Mouse (Mus musculus) heart, embryonic 13.5 days (tissue): ENCODE results near the gene Cox4i2. TPM values are rescaled to one million over a fixed set of nuclear protein-coding genes. Genes with fewer than 3 reads are reported as not detected.

Experiments
- ATAC-seq: fragments of 200-750 bp; cut with Nextera tagmentation; 2 replicates; pipeline ENCODE4 v1.8.0; 2017; ENCODE audit warnings: moderate TSS enrichment; ENCODE audit not compliant: insufficient number of reproducible peaks, low FRiP score, low TSS enrichment; ENCODE audit errors: extremely low read depth
- H3K27ac ChIP-seq: fragments of 300-500 bp; sonication (generic); replicated peaks from 2 replicates; pipeline ENCODE4 v1.5.1; 2015; ENCODE audit warnings: moderate library complexity, mild to moderate bottlenecking, inconsistent platforms
- H3K27me3 ChIP-seq: fragments of 300-500 bp; sonication (generic); replicated peaks from 2 replicates; pipeline ENCODE4 v1.6.1; 2015; ENCODE audit warnings: mild to moderate bottlenecking, inconsistent platforms
- H3K36me3 ChIP-seq: fragments of 300-500 bp; sonication (generic); 2 replicates; pipeline ENCODE4 v1.6.1; 2015; ENCODE audit warnings: mild to moderate bottlenecking, inconsistent platforms
- H3K4me1 ChIP-seq: fragments of 300-500 bp; sonication (generic); 2 replicates; pipeline ENCODE4 v1.6.1; 2015; ENCODE audit warnings: inconsistent platforms
- H3K4me2 ChIP-seq: fragments of 300-500 bp; sonication (generic); 2 replicates; pipeline ENCODE4 v1.6.1; 2015; ENCODE audit warnings: inconsistent platforms, mild to moderate bottlenecking, moderate library complexity
- H3K4me3 ChIP-seq: fragments of 300-500 bp; sonication (generic); 2 replicates; pipeline ENCODE4 v1.5.1; 2015; ENCODE audit warnings: moderate library complexity, mild to moderate bottlenecking, inconsistent platforms
- H3K9ac ChIP-seq: fragments of 300-500 bp; sonication (generic); 2 replicates; pipeline ENCODE4 v1.6.1; 2015; ENCODE audit warnings: inconsistent platforms, mild to moderate bottlenecking, moderate library complexity
- H3K9me3 ChIP-seq: fragments of 300-500 bp; sonication (generic); 2 replicates; pipeline ENCODE4 v1.6.1; 2016; ENCODE audit warnings: inconsistent platforms
- WGBS: fragments of 180-500 bp; shearing (Covaris S2); methylation state at CpG from one replicate; pipeline ENCODE4 v1.1.7; 2015; ENCODE audit warnings: mixed read lengths; 5-methylcytosine and 5-hydroxymethylcytosine counted together
- polyA plus RNA-seq: library from polyadenylated mRNA; unstranded; fragments of >200 nt; fragmentation: Nextera tagmentation; extraction: Ambion mirVana; gene quantifications from 2 replicates; pipeline ENCODE4 v1.2.1, GENCODE M21; 2015

The Cox4i2 gene
- polyA plus RNA-seq, 1 experiment from 2014 or later = 11.8 TPM

- no peak overlapping the region for H3K27ac ChIP-seq
- 75% methylated on average over 17 of the region's 17 CpGs for WGBS
- no peaks in the 10 kb centered on the region for H3K9me3 ChIP-seq
- H3K4me1 ChIP-seq = peaks cover 29% of the 10 kb centered on the region
- no peak overlapping the region for H3K9ac ChIP-seq
- no peaks in the 10 kb centered on the region for H3K36me3 ChIP-seq
- ATAC-seq = no peak
- no peak overlapping the region for H3K4me2 ChIP-seq
- H3K4me3 ChIP-seq = no peak overlapping the region
- peaks cover 28% of the 10 kb centered on the region; the same call in 1 of the 2 replicates for H3K27me3 ChIP-seq
Observed at GRCm38 (mm10) chr2:152756474-152757393, 2.8 kb downstream of the Cox4i2 start.

GRCm38 (mm10) chr2:152757478-152757877, 3.5 kb downstream of the Cox4i2 start:
- Histone ChIP-seq H3K4me3 (no peak overlapping the region), H3K4me1 (peaks cover 29% of the 10 kb centered on the region), H3K9me3 (no peaks in the 10 kb centered on the region), H3K4me2 (no peak overlapping the region), H3K9ac (no peak overlapping the region), H3K27ac (no peak overlapping the region), H3K27me3 (peaks cover 28% of the 10 kb centered on the region; the same call in 1 of the 2 replicates), H3K36me3 (no peaks in the 10 kb centered on the region)
- no peak for ATAC-seq
- WGBS = 66% methylated on average over 2 of the region's 2 CpGs

- WGBS = 32% methylated on average over 4 of the region's 4 CpGs
- peaks cover 22% of the 10 kb centered on the region; the same call in 1 of the 2 replicates for H3K27me3 ChIP-seq
- H3K9me3 ChIP-seq = no peaks in the 10 kb centered on the region
- H3K4me3 ChIP-seq = no peak overlapping the region
- no peaks in the 10 kb centered on the region for H3K36me3 ChIP-seq
- no peak for ATAC-seq
- peak overlapping the region; percentile 8; the same call in 1 of the 2 replicates for H3K27ac ChIP-seq
- peaks cover 29% of the 10 kb centered on the region for H3K4me1 ChIP-seq
- H3K4me2 ChIP-seq = no peak overlapping the region
- no peak overlapping the region; the same call in 1 of the 2 replicates for H3K9ac ChIP-seq
Observed at GRCm38 (mm10) chr2:152758351-152758750, 4.4 kb downstream of the Cox4i2 start.

- no peak overlapping the region for H3K4me2 ChIP-seq
- H3K27ac ChIP-seq = no peak overlapping the region
- H3K9ac ChIP-seq = no peak overlapping the region
- no peaks in the 10 kb centered on the region for H3K9me3 ChIP-seq
- H3K4me3 ChIP-seq = no peak overlapping the region
- H3K36me3 ChIP-seq = no peaks in the 10 kb centered on the region
- H3K4me1 ChIP-seq = peaks cover 52% of the 10 kb centered on the region
- H3K27me3 ChIP-seq = 0 out of 2 replicates have a peak, but pooled peaks cover 3% of the 10 kb centered on the region
- no peak for ATAC-seq
- 62% methylated on average over 6 of the region's 6 CpGs for WGBS
Observed at GRCm38 (mm10) chr2:152763310-152763709, 9.3 kb downstream of the Cox4i2 start.

- no peak for ATAC-seq
- Histone ChIP-seq H3K4me1 (peaks cover 41% of the 10 kb centered on the region), H3K9ac (peak overlapping the region; percentile 74), H3K4me3 (peak overlapping the region; percentile 25), H3K9me3 (no peaks in the 10 kb centered on the region), H3K36me3 (no peaks in the 10 kb centered on the region), H3K4me2 (peak overlapping the region; percentile 65), H3K27me3 (0 out of 2 replicates have a peak, but pooled peaks cover 2% of the 10 kb centered on the region), H3K27ac (peak overlapping the region; percentile 70)
- WGBS = 6% methylated on average over 14 of the region's 14 CpGs
Observed at GRCm38 (mm10) chr2:152764172-152765044, 10.4 kb downstream of the Cox4i2 start.

- Histone ChIP-seq H3K4me2 (peak overlapping the region; percentile 65), H3K9ac (peak overlapping the region; percentile 74), H3K9me3 (no peaks in the 10 kb centered on the region), H3K27me3 (no peaks in the 10 kb centered on the region), H3K36me3 (no peaks in the 10 kb centered on the region), H3K4me1 (peaks cover 41% of the 10 kb centered on the region), H3K4me3 (0 out of 2 replicates have a peak overlapping the region, but pooled peaks have one; percentile 25), H3K27ac (peak overlapping the region; percentile 70)
- no peak for ATAC-seq
- 23% methylated on average over 7 of the region's 7 CpGs for WGBS
Observed at GRCm38 (mm10) chr2:152765045-152765674, 11.2 kb downstream of the Cox4i2 start.

GRCm38 (mm10) chr2:152766387-152767123, 12.6 kb downstream of the Cox4i2 start:
- Histone ChIP-seq H3K9ac (no peak overlapping the region), H3K9me3 (no peaks in the 10 kb centered on the region), H3K4me3 (no peak overlapping the region), H3K27ac (no peak overlapping the region), H3K36me3 (no peaks in the 10 kb centered on the region), H3K27me3 (no peaks in the 10 kb centered on the region), H3K4me1 (peaks cover 41% of the 10 kb centered on the region), H3K4me2 (peak overlapping the region; percentile 46)
- WGBS = 16% methylated on average over 25 of the region's 25 CpGs
- ATAC-seq = peak; percentile 52; the same call in 1 of the 2 replicates

- H3K4me3 ChIP-seq = no peak overlapping the region
- 50% methylated on average over 12 of the region's 12 CpGs for WGBS
- H3K27me3 ChIP-seq = no peaks in the 10 kb centered on the region
- no peaks in the 10 kb centered on the region for H3K36me3 ChIP-seq
- no peak overlapping the region for H3K27ac ChIP-seq
- no peak overlapping the region for H3K4me2 ChIP-seq
- H3K4me1 ChIP-seq = peaks cover 41% of the 10 kb centered on the region
- H3K9ac ChIP-seq = no peak overlapping the region
- no peaks in the 10 kb centered on the region for H3K9me3 ChIP-seq
- no peak for ATAC-seq
Observed at GRCm38 (mm10) chr2:152767618-152768271, 13.8 kb downstream of the Cox4i2 start.

GRCm38 (mm10) chr2:152769677-152770076, 15.7 kb downstream of the Cox4i2 start:
- Histone ChIP-seq H3K4me1 (peaks cover 29% of the 10 kb centered on the region), H3K9ac (no peak overlapping the region), H3K27me3 (no peaks in the 10 kb centered on the region), H3K36me3 (no peaks in the 10 kb centered on the region), H3K27ac (no peak overlapping the region), H3K9me3 (no peaks in the 10 kb centered on the region), H3K4me3 (no peak overlapping the region), H3K4me2 (no peak overlapping the region)
- WGBS = 60% methylated on average over 7 of the region's 7 CpGs
- ATAC-seq = no peak

- Histone ChIP-seq H3K4me2 (no peak overlapping the region), H3K4me1 (peaks cover 12% of the 10 kb centered on the region), H3K9ac (no peak overlapping the region), H3K27ac (no peak overlapping the region), H3K4me3 (no peak overlapping the region), H3K27me3 (no peaks in the 10 kb centered on the region), H3K36me3 (0 out of 2 replicates have a peak, but pooled peaks cover 3% of the 10 kb centered on the region), H3K9me3 (no peaks in the 10 kb centered on the region)
- ATAC-seq = no peak
- WGBS = 79% methylated on average over 9 of the region's 9 CpGs
Observed at GRCm38 (mm10) chr2:152771571-152771970, 17.6 kb downstream of the Cox4i2 start.
